Mouse (Mus musculus) left cerebral cortex, postnatal 10 days (tissue): ENCODE data around the gene Fgd6. TPM values are rescaled to one million over a fixed set of nuclear protein-coding genes. Genes with fewer than 3 reads are reported as not detected.

Experiments used
- DNase-seq, 2 experiments: peaks; one replicate each; pipeline ENCODE4 v3.0.0; 2021 to 2022; ENCODE audit warnings: low spot score in 2 of 2, mixed read lengths in 1 of 2; ENCODE audit errors: extremely low spot score in 1 of 2
- intact Hi-C: fragments of 180-260 bp; cut with DNase I; formaldehyde crosslinking; loops from one replicate; pipeline ENCODE4 v1.15.1; 2025
- total RNA-seq, 2 experiments: library from RNA; stranded (reverse); gene quantifications; 2 replicates each; pipeline ENCODE4 v1.2.3; 2021

Gene Fgd6
- total RNA-seq, 2 experiments from 2014 or later: 5.7 to 6.4 TPM

DNA sequence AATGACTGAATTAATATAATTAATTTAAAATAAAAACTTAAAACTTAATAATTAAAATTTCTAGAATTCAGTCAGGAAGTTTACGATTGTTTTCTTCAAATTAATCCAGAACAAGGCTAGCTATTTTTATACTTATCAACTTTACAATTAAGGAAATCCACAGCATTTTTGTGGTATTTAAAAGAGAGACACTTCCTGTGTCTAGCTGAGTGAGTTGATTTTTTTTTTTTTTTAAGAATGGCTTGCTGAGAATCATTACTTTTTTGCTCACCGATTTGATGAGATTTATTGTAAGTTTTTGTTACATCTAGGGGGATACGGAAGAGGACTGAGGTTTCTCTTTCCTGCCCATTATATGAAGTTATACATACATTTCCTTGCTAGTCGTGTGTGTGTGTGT lies 1.8 kb downstream of the Fgd6 start:
- DNase-seq: no peak
- intact Hi-C loops: loop anchor here (5.0 kb wide), 1 partner anchor 50 kb away; no protein-coding TSS in a partner anchor

DNA sequence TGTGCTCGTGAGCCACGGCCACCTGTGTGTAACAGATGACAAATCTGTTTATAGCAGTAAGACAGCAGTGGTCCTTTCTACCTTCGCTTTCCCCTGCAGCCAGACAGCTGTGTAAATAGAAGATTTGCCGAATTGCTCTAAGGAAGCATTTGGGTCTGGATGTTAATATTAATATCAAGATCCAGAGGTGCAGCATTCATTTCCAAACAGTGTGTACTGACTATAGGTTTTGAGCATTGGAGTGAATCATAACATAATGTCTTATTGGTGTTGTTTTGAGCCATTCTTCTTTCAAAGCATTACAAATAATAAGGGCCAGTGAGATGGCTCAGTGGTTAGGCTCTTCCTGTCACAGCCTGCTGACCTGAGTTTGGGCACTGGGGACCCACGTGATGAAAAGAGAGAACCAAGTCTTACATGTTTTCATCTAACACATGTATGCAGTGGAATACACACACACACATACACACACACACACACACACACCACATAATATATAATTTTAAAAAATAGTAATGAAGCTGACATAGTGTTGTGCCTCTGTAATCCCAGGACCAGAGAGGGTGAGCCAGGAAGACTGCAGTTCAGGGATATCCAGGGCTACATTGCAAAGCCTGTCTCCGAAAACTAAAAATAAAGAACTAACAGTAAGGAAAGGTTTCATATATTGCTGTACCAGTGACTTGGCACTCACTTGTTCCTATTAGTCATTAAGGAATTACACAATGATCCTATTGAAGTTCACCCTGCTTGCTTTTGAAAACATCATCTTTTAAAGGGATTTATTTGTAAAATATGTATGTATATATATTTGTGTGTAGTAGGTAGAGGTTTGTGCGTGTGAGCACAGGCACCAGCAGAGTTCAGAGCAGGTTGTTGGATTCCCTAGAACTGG lies 2.8 kb downstream of the Fgd6 start:
- DNase-seq: no peak
- intact Hi-C loops: loop anchor here (5.0 kb wide), 1 partner anchor 49 kb away; no protein-coding TSS in a partner anchor

DNA sequence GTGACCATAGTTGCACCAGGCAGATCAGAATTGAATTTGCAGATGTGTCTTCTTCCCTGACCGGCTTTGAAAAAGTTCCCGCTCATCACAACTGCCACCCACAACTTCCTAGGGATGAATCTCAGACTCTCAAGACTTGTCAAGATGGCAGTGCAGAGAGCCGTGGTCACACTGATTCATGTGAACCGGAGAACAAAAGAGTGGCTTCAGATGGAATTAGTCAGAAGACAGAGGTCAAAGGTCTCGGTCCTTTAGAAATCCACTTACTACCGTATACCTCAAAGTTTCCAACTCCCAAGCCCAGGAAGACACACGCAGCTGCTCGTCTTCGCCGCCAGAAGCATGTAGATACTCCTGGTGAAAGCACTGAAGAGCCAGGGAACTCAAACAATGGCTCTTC lies 8.1 kb downstream of the Fgd6 start:
- intact Hi-C loops: no loop called here
- DNase-seq: no peak

DNA sequence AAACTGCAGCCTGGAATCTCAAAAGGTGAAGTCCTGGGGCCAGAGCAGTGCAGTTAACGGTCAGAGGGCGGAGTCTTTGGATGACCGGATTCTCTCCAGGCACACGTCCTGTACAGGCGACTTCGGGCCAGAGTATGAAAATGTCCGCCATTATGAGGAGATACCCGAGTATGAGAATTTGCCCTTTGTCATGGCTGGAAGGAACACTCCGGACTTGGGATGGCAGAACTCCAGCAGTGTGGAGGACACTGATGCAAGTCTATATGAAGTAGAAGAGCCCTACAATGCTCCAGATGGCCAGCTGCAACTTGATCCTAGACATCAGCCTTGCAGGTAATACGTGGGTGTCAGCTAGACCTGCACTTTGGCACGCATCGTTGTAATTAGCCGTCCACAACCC lies 9.5 kb downstream of the Fgd6 start:
- no peak for DNase-seq
- intact Hi-C loops: no loop called here

DNA sequence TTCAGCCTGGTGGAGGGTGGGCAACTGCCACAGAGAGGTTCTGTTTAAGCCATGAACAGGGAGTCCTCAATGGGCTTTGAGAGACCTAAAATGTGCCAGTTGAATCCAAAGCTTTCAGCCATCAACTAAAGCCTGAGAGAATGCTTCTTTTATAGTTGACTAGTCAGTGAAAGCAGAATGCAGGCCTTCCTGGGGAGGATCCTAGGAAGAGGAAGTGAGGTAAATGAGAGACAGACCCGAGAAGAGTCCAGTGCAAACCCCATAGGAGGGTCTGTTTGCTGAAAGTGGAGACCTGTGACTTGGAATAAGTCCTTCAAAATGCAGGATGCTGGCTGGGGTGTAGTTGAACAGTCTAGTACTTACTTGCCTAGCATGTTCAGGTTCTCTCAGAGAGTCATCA lies 11.2 kb downstream of the Fgd6 start:
- no peak for DNase-seq
- intact Hi-C loops: no loop called here

DNA sequence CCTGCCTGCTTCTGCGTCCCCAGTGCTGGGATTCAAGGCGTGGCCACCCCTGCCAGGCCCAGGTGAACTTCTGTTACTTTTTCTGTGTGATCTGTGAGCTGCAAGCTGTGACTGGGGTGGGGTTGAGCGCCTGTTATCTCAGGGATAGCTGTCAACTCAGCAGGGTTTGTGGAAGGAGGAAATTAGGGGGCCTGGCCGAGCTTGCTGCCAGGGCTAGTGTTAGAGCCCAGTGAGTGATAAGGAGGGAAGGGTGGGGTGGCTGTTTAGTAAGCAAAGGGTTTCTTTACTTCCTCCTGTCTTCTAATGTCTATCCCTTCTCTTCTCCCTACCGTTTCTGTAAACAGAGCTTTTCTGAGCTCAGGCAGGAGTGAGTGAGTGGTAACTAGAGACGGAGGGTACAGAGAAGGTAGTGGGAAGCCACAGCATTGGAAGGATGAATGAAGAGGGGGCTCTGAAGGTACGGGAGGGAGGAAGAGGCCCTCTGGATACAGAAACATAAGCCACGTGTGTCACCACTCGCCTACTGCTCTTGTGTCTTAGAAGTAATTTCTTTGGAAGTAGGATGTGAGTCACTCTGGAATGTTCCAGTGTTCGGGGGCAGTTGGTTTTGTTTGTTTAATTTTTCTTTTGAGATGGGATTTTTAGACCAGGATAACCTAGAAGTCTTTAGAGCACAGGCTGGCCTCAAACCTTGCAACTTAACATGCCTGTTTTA lies 12.2 kb downstream of the Fgd6 start:
- intact Hi-C loops: no loop called here
- peak in 1 of 2 experiments; percentile 18 for DNase-seq

DNA sequence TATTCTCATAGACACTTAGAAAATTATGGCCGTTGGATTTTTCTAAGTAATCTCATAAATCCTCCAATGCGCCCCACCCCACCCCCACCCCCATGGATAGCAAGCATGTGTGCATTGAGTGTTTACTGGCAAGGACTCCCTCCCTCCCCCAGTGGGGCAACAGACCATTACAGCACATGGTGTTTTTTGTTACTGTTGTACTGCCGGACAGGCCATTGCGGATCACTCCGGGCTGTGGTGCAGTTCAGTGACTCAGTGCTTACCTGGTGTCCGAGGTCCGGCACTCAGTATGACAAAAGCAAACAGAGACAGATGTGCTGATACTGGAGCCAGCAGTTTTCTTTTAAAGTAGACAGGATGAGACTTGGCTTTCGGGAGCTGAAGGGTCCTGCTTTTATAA lies 13.3 kb downstream of the Fgd6 start:
- intact Hi-C loops: no loop called here

DNA sequence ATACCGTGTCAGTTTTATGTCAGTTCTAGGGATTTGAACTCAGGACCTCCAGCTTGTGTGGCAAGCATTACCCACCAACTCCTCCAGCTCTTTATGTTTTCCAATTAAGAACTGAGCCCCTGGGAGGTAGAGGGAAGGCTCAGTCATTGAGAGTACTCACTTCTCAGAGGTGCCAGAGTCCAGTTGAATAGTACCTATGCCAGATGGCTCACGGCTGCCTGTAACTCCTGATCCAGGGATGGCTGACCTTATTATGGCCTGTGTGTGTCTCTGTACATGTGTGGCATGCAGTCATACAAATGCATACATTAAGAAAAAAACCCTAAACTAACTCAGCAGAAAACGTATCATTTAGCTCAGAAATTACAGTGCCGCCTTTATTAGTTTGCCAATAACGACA lies 14.9 kb downstream of the Fgd6 start:
- intact Hi-C loops: loop anchor here (5.0 to 10.0 kb wide), 2 partner anchors 62 to 344 kb away; no protein-coding TSS in a partner anchor
- DNase-seq: no peak

More for the DNA sequence above, 13.3 kb downstream of the Fgd6 start:
- no peak for DNase-seq

DNA sequence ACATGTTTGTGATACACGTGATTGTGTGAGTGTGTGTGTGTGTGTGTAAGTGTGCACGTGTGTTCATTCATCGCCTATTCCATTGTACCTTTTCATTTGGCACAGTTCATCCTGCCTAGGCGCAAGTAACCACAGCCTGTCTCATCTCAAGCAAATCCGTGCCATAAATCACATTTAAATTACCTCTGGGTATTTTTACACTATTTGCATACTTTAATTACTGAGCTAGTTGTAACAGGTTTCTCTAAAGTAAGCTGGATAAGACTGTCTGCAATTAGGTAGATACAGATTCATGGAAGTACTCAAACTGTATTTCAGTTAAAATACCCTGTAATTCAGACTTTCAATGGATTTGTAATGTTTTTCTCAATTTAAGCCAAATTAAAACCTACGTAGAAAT lies 20.7 kb downstream of the Fgd6 start:
- no peak for DNase-seq
- intact Hi-C loops: loop anchor here (10.0 kb wide), 1 partner anchor 338 kb away; no protein-coding TSS in a partner anchor

DNA sequence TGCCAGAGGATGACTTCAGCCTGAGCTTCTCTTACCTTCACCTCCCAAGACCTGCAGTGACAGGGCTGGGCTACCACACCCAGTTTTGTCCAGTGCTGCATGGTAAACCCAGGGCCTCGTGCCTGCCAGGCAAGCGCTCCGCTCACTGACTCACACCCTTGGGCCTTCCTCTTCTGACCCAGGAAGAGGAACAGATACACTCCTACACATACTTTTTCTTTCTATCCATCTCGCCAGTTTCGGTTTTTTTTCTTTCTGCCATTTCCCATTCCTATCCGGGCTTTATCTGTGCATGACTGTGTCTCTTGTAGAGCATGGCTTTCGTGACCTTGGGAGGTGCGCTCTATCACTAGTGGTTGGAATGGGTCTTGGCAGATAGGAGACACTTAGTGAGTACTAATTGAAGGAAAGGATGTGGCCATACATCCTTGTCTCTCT lies 23.8 kb downstream of the Fgd6 start:
- intact Hi-C loops: loop anchor here (10.0 kb wide), 1 partner anchor 335 kb away; no protein-coding TSS in a partner anchor

DNA sequence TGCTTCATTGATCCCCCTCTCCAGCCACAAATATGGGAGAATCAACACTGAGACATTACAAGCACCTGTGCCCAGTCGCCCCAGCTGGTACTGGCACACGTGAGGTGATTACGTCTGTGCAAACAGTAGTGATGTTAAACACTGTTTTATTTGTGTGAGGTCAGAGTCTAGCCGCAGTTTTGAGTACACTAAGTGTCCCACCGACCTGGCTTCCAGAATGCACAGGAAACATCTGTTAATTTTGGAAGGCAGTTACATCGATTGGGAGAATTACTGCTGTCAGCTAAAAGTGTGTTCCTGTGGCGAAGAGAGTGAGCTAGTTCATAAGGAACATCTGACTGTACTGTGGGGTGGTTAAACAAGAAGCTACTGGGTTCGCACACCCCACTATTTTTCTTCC lies 24.4 kb downstream of the Fgd6 start:
- no peak for DNase-seq
- intact Hi-C loops: no loop called here

More for the DNA sequence above, 23.8 kb downstream of the Fgd6 start:
- no peak for DNase-seq

DNA sequence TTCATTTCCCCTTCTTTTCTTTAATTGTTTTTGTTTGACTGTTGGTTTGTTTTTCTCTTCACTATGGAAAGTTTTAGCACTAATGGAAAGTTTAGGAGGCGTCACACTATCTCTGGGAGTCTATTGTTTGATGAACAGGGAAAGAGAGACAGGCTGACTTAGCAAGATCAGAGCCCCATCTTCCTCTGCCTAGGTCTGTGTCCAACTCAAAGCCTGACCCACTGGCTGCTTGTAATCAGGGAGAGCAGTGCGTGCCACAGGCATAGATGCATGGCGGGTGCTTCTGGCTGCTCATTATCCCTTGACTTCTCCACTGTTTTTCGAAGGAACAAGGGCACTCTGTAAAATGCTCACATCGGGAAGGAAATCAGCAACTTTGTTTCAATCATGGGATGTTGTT lies 26.6 kb downstream of the Fgd6 start:
- DNase-seq: no peak
- intact Hi-C loops: no loop called here

DNA sequence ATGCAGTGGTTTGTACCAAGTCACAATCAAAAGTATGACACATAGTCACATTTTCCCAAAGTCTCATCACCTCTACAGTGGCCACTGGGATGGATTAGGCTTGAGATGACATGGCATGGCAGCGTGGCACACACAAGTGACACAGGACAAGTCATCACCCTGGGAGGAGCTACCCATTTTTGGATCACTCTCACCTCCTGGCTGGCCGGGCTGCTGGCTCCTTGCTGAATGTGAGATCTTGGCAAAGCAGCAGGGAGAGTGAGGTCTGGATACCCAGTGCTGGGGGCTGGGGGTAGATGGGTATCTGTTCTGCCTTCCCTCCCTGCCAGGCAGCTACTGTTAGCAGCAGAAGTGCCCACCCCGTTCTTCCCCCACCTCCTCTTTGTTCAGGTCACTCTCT lies 31.1 kb downstream of the Fgd6 start:
- no peak for DNase-seq
- intact Hi-C loops: no loop called here

DNA sequence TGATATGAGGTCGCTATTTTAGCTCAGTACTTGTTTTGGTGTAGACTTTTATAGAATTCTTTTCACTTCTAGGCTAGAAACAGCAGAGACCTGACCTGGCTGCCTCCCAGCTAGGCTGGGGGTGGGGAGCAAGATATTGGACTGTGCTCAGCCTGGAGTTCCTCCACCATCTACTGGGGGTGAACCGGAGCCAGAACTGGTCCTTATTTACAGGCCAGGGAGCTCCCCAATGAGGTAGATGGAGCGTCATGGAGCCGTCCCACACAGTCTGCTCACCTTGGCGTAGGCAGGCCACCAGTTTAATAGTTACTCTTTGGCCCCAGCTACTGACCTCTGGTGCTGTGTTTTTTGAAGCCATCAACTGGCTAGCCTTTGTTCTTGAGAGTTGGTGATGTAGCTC lies 32.9 kb downstream of the Fgd6 start:
- peak in 1 of 2 experiments; percentile 35 for DNase-seq
- intact Hi-C loops: no loop called here

DNA sequence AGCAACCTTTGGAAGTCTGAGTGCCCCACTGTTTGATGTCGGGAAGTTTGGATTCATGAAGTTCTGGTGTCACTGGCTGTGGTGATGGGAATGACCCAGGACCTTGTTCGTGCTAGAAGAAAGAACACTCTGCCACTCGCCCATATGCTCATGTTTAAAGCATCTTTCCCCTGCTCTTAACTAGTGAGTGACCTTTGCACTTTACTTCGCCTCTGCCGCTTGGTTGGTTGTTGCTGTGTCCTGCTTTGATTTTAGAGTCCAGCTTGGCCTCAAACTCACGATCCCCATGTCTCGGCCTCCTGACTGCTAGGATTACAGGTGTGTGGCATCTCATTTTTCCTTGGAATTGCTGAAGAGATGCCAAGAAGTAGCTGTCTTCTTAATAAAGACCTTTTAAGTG lies 35.8 kb downstream of the Fgd6 start:
- intact Hi-C loops: no loop called here
- DNase-seq: no peak

DNA sequence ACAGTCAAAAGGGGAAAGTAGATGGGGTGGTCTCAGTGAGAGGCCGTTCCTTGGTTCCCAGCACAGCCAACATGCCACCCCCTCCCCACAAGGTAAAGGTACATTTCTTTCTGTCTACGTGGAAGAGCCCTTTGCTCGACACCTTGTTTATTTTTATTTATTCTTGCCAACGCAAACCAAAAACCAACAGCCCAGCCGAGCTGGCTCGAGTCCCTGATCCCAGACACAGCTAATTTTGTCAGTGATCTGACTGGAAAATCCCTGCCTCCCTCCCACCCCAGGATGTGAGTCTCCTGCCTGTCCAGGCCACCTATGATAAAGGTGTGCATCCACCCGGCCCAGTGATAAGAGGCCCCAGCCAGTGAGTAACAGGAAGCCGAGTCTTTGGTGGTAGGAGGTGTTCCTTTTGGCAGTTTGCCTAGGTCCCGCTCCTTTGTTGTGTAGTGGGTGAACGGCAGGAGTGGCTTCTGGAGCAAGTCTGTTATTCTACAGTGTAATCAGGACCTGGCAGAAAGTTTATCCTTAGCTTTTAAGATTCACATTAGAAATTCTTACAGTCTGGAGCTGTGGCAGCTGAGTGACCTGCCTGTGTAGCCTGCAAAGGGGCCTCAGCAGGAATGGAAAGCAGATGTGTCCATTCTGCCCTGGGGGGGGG lies 36.6 kb downstream of the Fgd6 start:
- peak in 1 of 2 experiments; percentile 79 for DNase-seq
- intact Hi-C loops: no loop called here

DNA sequence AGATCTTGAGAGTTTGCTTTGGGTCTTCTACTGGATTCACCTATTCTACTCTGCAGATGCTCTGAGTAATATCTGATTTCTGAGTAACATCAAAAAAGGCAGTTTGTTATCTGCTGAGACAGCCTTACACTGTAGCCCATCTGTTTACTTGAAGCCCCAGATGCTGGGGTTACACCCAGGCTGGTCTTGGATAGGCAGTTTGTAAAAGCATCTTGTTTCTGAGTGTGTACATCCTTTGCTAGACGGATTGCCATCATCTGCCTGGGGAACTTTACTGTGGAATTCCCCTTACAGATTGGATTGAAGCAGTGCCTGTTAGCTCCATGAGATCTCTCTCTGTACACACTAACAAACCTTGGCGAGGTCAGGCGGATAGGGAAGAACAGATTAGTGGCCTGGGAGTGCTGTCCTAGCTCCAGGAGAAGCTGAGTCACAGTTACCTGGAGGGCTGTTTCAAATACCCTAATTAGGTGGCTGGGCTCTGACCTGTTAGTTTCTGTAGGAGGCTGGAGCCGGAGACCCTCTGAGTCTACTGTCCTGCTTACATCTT lies 37.2 kb downstream of the Fgd6 start:
- DNase-seq: no peak
- intact Hi-C loops: no loop called here

DNA sequence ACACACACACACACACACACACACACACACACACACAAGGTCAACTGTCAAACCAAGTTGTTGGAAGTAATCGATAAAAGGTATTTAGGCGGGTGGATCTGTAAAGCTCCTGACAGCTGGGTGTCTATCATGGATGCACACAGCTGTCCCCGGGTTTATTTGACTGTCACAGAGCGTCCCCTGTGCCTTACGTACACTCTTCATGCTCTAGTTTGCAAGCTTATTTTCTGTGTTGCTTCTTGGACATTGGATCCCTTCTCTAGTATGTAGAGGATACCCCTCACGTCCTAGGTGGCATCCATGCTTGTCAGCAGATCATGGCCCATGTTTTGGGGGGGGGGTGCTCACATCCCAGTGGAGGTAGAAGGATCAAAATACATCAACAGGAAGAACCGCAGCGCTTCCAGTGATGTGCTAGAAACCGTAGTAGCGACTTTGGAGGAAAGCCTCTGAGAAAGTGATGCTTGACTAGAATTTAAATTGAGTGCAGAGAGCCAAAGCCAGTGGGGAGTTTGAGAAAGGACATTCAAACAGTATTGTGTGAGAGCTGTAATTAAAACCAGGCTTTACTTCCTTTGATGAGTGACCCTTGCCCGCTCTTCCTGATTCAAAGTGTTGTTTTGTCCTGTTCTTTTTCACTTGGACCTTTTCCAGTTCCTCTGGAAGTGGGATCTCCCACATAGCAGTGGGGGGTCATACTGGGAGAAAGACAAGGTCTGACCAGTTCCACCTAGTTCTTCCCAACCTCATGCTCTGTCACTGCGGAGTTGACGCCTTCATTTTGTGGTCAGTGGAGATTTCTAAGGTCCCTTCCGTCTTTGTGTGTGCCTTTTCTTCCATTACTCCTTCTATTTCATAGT lies 41.4 kb downstream of the Fgd6 start:
- DNase-seq: peak in 1 of 2 experiments; percentile 11
- intact Hi-C loops: no loop called here
